Mouse (Mus musculus) cerebellum, adult 2 months (tissue): ENCODE data around the gene Dpp6.

Source experiments
- CTCF ChIP-seq: fragments of 200-500 bp; IDR thresholded peaks from 2 replicates; pipeline ENCODE4 v1.5.1; 2011; ENCODE audit warnings: low read depth, mild to moderate bottlenecking, control low read depth, low read length, moderate library complexity, borderline replicate concordance; ENCODE audit not compliant: insufficient read depth
- POLR2A ChIP-seq: fragments of 200-500 bp; IDR thresholded peaks from 2 replicates; pipeline ENCODE4 v1.6.1; 2011; ENCODE audit warnings: low read length, control low read depth, borderline replicate concordance; ENCODE audit not compliant: insufficient read depth

- TF ChIP-seq POLR2A (no peak), CTCF (no peak)
These were observed 351.5 kb downstream of the Dpp6 start for GRCm38 (mm10) chr5:27168550-27168949.
